Mouse (Mus musculus): ENCODE measurements at regions not wholly inside any gene's neighbourhood (a gene's known extent, or its start where the extent isn't known, plus 50 kb on each side); places are given as distances from the start of the nearest gene placed in this dataset.
A peak's percentile ranks its signal among the peaks of the same experiment; 100 is the strongest.

DNA sequence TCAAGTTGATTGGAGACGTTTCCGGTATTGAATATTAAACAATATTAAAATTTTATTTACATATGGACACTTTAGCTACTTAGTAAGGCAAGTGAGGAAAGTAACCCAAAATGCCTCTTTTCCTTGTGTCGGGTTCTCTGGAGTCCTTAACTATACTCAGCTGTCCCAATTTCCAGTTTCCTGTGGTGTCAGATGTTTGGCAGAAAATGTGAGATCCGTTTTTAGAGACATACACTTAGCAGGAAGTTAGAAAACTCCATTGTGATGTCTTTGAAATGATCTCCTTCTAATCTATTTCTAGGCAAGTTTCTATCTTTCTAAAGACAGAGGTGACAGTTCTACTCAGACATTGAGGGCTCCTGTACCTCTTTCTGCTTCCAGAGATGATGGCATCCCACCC, 168.9 kb upstream of the Plcxd3 start:
- Histone ChIP-seq H3K9ac (replicated peaks; ENCODE audit: low read depth, low read length) (no peak overlapping the region), H3K4me1 (replicated peaks; ENCODE audit: control insufficient read depth, insufficient read depth, low read length) (no peaks in the 10 kb centered on the region), H3K4me2 (ENCODE audit: low read length) (no peak overlapping the region), H3K4me3 (replicated peaks; ENCODE audit: low read length) (no peak overlapping the region), H3K36me3 (ENCODE audit: control insufficient read depth, insufficient read depth) (no peaks in the 10 kb centered on the region), H3K9me3 (ENCODE audit: control insufficient read depth, low read length) (no peaks in the 10 kb centered on the region), H3K27me3 (replicated peaks; ENCODE audit: control insufficient read depth, insufficient read depth, low read length) (no peaks in the 10 kb centered on the region), H3K27ac (ENCODE audit: low read length) (no peak overlapping the region)
- ATAC-seq = no peak
- WGBS = 89% methylated on average over 4 of the region's 4 CpGs

DNA sequence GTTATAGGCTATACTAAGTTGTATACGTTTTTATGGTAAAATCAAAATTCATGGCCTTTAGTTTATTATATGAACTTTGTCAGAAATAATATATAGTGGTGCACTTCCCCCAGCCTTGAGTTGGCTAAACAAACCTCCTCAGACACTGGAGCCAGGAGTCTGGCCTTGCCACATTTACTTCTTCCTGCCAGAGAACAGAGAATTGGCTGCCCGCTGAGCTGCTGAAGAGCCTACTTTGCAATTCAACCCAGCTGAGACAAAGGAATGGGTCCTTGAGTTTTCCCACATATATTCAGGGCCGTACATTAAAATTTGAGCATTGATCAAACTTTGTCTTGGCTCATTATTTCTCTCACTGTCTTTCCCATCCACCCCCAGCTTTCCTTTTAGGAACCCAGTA, 161.9 kb upstream of the Plcxd3 start:
- no peak overlapping the region for H3K27ac ChIP-seq (ENCODE audit: low read length)
- no peaks in the 10 kb centered on the region for H3K36me3 ChIP-seq (ENCODE audit: control insufficient read depth, insufficient read depth)
- H3K27me3 ChIP-seq (replicated peaks; ENCODE audit: control insufficient read depth, insufficient read depth, low read length) = no peaks in the 10 kb centered on the region
- H3K9ac ChIP-seq (replicated peaks; ENCODE audit: low read depth, low read length) = no peak overlapping the region
- H3K4me2 ChIP-seq (ENCODE audit: low read length) = no peak overlapping the region
- H3K4me3 ChIP-seq (replicated peaks; ENCODE audit: low read length) = no peak overlapping the region
- no peaks in the 10 kb centered on the region for H3K4me1 ChIP-seq (replicated peaks; ENCODE audit: control insufficient read depth, insufficient read depth, low read length)
- ATAC-seq = no peak
- 58% methylated on average over 3 of the region's 3 CpGs for WGBS
- no peaks in the 10 kb centered on the region for H3K9me3 ChIP-seq (ENCODE audit: control insufficient read depth, low read length)

DNA sequence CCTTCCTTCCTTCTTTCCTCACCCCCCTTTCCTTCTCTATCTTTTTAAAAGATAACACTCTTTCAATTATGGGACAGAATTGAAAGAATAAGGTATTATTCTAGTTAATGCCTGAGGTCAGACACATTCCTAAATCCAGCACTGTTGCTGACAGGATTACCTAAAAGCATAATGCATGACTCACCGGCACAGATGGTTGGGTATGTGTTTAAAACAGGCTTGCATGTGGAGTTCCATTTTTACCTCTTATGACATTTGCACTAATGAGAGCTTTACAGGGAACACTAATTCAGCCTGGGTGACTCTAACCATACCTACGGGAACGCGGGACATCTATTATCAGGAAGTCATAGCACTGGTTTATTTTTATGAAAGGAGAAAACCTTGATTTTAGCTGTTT, 156.2 kb upstream of the Plcxd3 start:
- Histone ChIP-seq H3K4me1 (replicated peaks; ENCODE audit: control insufficient read depth, insufficient read depth, low read length) (no peaks in the 10 kb centered on the region), H3K36me3 (ENCODE audit: control insufficient read depth, insufficient read depth) (no peaks in the 10 kb centered on the region), H3K27me3 (replicated peaks; ENCODE audit: control insufficient read depth, insufficient read depth, low read length) (no peaks in the 10 kb centered on the region), H3K9ac (replicated peaks; ENCODE audit: low read depth, low read length) (no peak overlapping the region), H3K27ac (ENCODE audit: low read length) (no peak overlapping the region), H3K4me3 (replicated peaks; ENCODE audit: low read length) (no peak overlapping the region), H3K4me2 (ENCODE audit: low read length) (no peak overlapping the region), H3K9me3 (ENCODE audit: control insufficient read depth, low read length) (no peaks in the 10 kb centered on the region)
- 91% methylated on average over 4 of the region's 4 CpGs for WGBS
- ATAC-seq = no peak

DNA sequence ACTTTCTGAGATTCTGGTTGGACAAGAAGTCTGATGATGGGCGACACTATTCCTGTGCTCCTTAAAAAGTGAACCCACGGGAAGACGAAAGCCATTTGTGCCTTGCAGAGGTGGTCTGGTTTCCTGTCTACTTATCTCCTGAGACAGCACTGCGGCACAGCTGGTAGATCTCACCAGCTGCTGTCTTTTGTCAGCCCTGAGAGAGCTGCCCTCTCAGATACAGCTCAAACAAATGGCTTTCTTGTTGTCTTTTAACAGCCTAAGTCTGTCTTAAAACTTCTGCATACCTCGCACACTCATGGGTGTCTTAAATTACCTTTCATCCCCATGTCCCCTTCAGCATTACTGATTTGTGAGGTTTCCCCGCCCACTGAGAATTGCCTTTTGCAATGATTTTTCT, 147.2 kb upstream of the Plcxd3 start:
- Histone ChIP-seq H3K36me3 (ENCODE audit: control insufficient read depth, insufficient read depth) (no peaks in the 10 kb centered on the region), H3K4me2 (ENCODE audit: low read length) (no peak overlapping the region), H3K4me1 (replicated peaks; ENCODE audit: control insufficient read depth, insufficient read depth, low read length) (no peaks in the 10 kb centered on the region), H3K27me3 (replicated peaks; ENCODE audit: control insufficient read depth, insufficient read depth, low read length) (no peaks in the 10 kb centered on the region), H3K4me3 (replicated peaks; ENCODE audit: low read length) (no peak overlapping the region), H3K27ac (ENCODE audit: low read length) (no peak overlapping the region), H3K9me3 (ENCODE audit: control insufficient read depth, low read length) (no peaks in the 10 kb centered on the region), H3K9ac (replicated peaks; ENCODE audit: low read depth, low read length) (no peak overlapping the region)
- WGBS = 83% methylated on average over 6 of the region's 6 CpGs
- no peak for ATAC-seq

DNA sequence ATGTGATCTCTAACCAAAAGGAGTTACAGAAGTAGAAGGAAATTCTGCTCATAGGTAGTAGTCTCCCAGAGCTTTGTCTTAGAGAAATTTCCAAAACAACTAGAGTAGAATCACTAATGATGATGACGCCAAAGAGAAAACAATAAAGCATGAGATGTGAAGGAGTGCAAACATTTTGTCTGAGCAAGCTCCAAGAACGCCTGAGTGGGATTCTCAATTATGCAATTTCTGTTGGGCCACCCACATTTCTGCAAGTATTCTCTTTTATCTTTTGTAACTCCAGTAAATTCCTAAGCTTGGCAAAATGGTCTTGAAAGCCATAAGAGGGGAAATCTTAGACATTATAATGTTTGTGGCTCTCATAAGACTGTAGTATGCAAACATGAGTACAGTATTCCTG, 134.6 kb upstream of the Plcxd3 start:
- Histone ChIP-seq H3K9ac (replicated peaks; ENCODE audit: low read depth, low read length) (no peak overlapping the region), H3K27ac (ENCODE audit: low read length) (no peak overlapping the region), H3K4me2 (ENCODE audit: low read length) (no peak overlapping the region), H3K9me3 (ENCODE audit: control insufficient read depth, low read length) (no peaks in the 10 kb centered on the region), H3K4me3 (replicated peaks; ENCODE audit: low read length) (no peak overlapping the region), H3K27me3 (replicated peaks; ENCODE audit: control insufficient read depth, insufficient read depth, low read length) (no peaks in the 10 kb centered on the region), H3K36me3 (ENCODE audit: control insufficient read depth, insufficient read depth) (no peaks in the 10 kb centered on the region), H3K4me1 (replicated peaks; ENCODE audit: control insufficient read depth, insufficient read depth, low read length) (no peaks in the 10 kb centered on the region)
- WGBS = 50% methylated on average over 2 of the region's 2 CpGs
- no peak for ATAC-seq

DNA sequence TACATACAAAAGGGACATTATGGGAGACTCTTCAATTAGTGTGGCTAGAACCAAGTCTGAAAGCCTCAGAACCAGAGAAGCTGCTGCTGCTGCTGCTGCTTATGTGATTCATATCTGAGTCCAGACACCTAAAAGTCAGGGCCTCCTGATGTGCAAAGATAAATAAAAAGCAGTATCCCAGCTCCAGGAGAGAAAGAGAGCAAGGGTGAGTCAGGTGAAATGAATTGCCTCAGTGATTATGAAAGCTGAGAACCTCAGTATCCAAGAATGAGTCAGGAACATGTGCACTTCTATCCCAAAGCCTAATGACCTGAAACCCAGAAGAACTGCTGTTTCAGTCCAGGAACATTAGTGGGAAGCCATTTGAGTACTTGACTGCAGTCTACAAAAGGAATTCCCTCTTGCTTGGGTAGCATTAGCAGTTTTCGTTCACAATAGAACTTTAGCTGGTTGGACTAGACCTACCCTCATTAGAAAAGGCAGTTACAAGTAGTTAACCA, 127.6 kb upstream of the Plcxd3 start:
- Histone ChIP-seq H3K4me1 (replicated peaks; ENCODE audit: control insufficient read depth, insufficient read depth, low read length) (no peaks in the 10 kb centered on the region), H3K4me3 (replicated peaks; ENCODE audit: low read length) (no peak overlapping the region), H3K36me3 (ENCODE audit: control insufficient read depth, insufficient read depth) (no peaks in the 10 kb centered on the region), H3K27ac (ENCODE audit: low read length) (no peak overlapping the region), H3K9ac (replicated peaks; ENCODE audit: low read depth, low read length) (no peak overlapping the region), H3K27me3 (replicated peaks; ENCODE audit: control insufficient read depth, insufficient read depth, low read length) (no peaks in the 10 kb centered on the region), H3K4me2 (ENCODE audit: low read length) (no peak overlapping the region), H3K9me3 (ENCODE audit: control insufficient read depth, low read length) (no peaks in the 10 kb centered on the region)
- WGBS = 94% methylated on average over 1 of the region's 1 CpGs
- ATAC-seq = no peak

DNA sequence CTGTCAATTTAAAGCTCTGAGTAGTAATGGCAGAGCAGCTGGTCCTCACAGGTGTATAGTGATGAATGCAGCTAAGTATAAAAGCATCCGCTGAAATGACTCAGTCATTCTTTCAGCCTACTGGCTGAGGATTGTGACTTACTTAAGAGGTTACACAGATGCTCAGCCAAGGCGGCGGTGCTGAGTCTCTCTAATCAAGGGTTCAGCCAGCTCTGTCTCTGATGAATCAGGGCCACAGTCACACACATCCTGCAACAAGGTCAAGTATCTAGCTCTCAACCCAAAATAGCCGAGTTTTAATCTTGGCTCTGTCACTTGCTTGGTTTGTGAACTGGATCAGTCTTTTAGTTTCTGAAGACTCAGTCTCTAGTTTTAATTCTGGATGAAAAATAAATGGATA, 110.7 kb upstream of the Plcxd3 start:
- WGBS = 90% methylated on average over 4 of the region's 4 CpGs
- no peak for ATAC-seq
- Histone ChIP-seq H3K4me2 (ENCODE audit: low read length) (no peak overlapping the region), H3K27me3 (replicated peaks; ENCODE audit: control insufficient read depth, insufficient read depth, low read length) (no peaks in the 10 kb centered on the region), H3K4me1 (replicated peaks; ENCODE audit: control insufficient read depth, insufficient read depth, low read length) (no peaks in the 10 kb centered on the region), H3K9ac (replicated peaks; ENCODE audit: low read depth, low read length) (no peak overlapping the region), H3K36me3 (ENCODE audit: control insufficient read depth, insufficient read depth) (no peaks in the 10 kb centered on the region), H3K4me3 (replicated peaks; ENCODE audit: low read length) (no peak overlapping the region), H3K27ac (ENCODE audit: low read length) (no peak overlapping the region), H3K9me3 (ENCODE audit: control insufficient read depth, low read length) (no peaks in the 10 kb centered on the region)

DNA sequence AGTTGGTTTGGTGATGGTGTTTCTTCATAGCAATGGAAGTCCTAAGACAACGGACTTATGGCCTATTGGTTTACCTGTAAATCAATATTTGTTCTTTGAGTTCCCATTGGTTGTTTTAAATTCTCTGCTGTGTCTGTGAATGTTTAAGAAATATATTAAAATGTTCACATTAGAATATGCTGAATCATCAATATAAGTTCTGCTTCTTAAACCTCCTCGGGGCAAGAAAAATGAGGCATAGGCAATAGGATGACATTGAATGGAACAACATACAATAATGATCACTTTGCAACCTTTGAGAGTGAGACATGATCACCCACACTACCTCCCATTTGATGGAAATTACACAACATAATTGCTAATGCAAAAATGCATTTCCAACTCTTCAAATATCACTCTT, 105.5 kb upstream of the Plcxd3 start:
- no peak for ATAC-seq
- Histone ChIP-seq H3K36me3 (ENCODE audit: control insufficient read depth, insufficient read depth) (no peaks in the 10 kb centered on the region), H3K27me3 (replicated peaks; ENCODE audit: control insufficient read depth, insufficient read depth, low read length) (no peaks in the 10 kb centered on the region), H3K4me2 (ENCODE audit: low read length) (no peak overlapping the region), H3K4me1 (replicated peaks; ENCODE audit: control insufficient read depth, insufficient read depth, low read length) (no peaks in the 10 kb centered on the region), H3K9me3 (ENCODE audit: control insufficient read depth, low read length) (no peaks in the 10 kb centered on the region), H3K4me3 (replicated peaks; ENCODE audit: low read length) (no peak overlapping the region), H3K9ac (replicated peaks; ENCODE audit: low read depth, low read length) (no peak overlapping the region), H3K27ac (ENCODE audit: low read length) (no peak overlapping the region)
- WGBS = 91% methylated on average over 2 of the region's 2 CpGs

DNA sequence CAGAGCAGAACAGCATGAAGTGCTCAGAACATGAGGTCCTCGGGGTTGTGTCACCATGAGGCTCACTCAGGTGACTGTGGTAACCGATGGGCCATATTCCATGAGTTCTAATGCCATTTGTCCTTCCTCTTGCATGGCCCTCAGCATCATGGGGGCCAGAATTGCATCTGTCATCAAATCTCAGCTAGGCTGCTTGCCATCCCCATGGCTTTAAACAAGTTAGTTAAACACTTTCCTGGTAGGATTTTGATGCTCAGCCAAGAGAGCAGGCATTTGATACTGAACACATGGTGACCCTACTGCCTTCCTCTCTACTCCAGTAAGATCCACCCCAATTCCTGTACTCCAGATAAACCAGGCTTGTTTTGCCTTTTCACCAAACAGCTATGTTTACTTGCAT, 98.3 kb upstream of the Plcxd3 start:
- Histone ChIP-seq H3K4me1 (replicated peaks; ENCODE audit: control insufficient read depth, insufficient read depth, low read length) (no peaks in the 10 kb centered on the region), H3K36me3 (ENCODE audit: control insufficient read depth, insufficient read depth) (no peaks in the 10 kb centered on the region), H3K27ac (ENCODE audit: low read length) (no peak overlapping the region), H3K4me3 (replicated peaks; ENCODE audit: low read length) (no peak overlapping the region), H3K9me3 (ENCODE audit: control insufficient read depth, low read length) (no peaks in the 10 kb centered on the region), H3K27me3 (replicated peaks; ENCODE audit: control insufficient read depth, insufficient read depth, low read length) (no peaks in the 10 kb centered on the region), H3K9ac (replicated peaks; ENCODE audit: low read depth, low read length) (no peak overlapping the region), H3K4me2 (ENCODE audit: low read length) (no peak overlapping the region)
- ATAC-seq = no peak
- WGBS = 83% methylated on average over 2 of the region's 2 CpGs

DNA sequence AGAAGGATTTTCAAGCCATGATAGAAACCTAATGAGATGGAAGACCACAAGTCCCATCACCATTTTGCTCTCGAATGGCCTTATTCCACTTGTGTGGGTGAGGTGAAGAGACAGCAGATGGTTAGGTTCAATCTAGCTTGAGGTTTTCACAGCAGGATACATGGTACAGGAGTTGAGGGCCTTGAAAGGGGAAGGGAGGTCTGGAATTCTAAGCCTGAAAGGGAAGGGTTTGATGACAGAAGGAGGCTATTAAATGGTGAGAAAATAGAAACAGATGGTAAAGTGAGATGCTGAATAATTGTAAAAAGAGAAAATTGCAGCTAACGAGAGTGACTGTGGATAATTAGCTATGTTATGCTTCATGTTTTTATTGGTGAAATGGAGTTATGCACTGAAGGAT, 67.8 kb upstream of the Plcxd3 start:
- Histone ChIP-seq H3K4me1 (replicated peaks; ENCODE audit: control insufficient read depth, insufficient read depth, low read length) (no peaks in the 10 kb centered on the region), H3K4me2 (ENCODE audit: low read length) (no peak overlapping the region), H3K9ac (replicated peaks; ENCODE audit: low read depth, low read length) (no peak overlapping the region), H3K27me3 (replicated peaks; ENCODE audit: control insufficient read depth, insufficient read depth, low read length) (no peaks in the 10 kb centered on the region), H3K27ac (ENCODE audit: low read length) (no peak overlapping the region), H3K9me3 (ENCODE audit: control insufficient read depth, low read length) (no peaks in the 10 kb centered on the region), H3K36me3 (ENCODE audit: control insufficient read depth, insufficient read depth) (no peaks in the 10 kb centered on the region), H3K4me3 (replicated peaks; ENCODE audit: low read length) (no peak overlapping the region)
- ATAC-seq = peak; percentile 64; the same call in 1 of the 2 replicates
- 34% methylated on average over 2 of the region's 2 CpGs for WGBS
